Mouse (Mus musculus): Measurements from ENCODE around the gene Mmp15. TPM values are rescaled to one million over a fixed set of nuclear protein-coding genes. Genes with fewer than 3 reads are reported as not detected.
A peak's percentile ranks its signal among the peaks of the same experiment; 100 is the strongest.

Gene Mmp15
- polyA plus RNA-seq, 1 experiment, result 17.1 TPM

DNA sequence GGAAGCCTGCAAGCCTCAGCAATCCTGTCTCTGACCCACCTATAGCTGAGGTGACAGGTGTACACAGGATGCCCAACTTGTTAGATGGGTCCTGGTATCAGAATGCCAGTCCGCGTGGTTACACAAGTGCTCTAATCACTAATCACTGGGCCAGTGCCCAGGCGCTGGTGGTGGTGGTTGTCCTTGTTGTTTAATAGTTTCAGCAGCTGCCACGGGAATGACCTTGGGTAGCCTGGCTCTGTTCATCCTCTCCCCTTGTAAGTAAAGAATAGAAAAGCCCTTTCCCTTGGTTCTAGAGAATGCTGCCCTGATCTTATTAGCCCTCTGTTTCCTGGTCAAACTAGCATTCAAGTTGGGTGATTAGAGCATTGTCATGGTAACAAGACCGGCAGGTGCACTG is 10.3 kb upstream of the Mmp15 start:
- DNase-seq (ENCODE audit: low spot score), result no peak

DNA sequence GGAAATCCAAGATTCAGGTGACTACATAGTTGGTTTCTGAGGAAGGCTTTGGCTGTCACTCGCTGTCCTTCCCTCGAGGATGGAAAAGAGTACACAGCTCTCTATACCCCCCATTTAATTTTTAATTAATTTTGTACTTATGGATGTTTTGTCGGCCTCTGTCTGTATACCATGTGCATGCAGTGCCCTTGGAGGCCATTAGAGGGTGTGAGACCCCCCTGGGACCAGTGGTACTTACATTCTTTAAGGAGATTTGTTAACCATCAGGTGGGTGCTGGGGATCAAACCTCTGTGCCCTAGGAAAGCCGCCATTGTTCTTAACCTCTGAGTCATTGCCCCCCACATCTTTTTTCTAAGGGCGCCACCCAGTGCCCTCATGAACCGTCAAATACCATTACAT is 7.4 kb upstream of the Mmp15 start:
- no peak for DNase-seq (ENCODE audit: low spot score)

DNA sequence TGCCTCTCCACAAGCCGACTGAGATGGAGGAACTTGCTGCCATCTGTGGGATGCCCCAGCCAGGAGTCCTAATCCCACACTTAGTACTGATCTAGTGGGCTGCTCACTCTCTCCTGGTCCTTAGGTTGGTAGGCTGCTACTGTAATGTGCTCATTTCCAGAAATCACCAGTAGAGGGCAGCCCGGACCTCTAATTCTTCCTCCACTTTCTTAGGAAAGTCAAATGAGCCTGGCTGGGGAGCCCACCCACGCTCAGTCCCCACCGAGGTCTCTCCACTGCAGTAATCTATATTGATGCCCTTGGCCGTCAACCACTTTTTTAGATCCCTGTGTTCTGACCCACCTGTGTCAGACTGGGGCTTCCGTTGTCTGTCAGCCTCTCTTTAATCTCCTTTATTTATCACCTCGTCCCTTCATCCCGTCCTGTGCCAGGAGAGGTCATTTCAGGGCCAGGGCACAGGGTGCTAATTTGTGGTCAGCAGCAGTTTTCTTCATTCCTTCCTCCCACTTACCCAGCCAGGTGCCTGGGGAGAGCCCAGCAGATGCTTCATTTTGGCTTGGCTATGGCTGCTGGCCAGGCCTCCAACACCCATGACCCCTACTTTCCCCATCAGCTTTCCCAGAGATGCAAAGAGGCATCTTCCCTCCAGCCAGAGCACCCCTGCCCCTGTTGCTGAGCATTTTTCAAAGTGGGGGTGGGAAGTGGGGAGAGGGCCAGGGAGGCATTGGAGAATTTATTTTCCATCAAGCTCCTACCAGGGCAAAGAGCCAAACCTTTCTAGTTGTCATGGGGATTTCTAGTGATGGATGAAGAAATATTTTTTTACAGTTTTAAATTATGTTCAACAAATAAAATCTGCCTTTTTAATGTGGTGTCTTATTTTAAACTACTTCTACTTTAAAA is 5.2 kb upstream of the Mmp15 start:
- no peak for DNase-seq (ENCODE audit: low spot score)

GRCm38 (mm10) chr8:95348356-95348755 is 3.7 kb upstream of the Mmp15 start:
- no peak for DNase-seq (ENCODE audit: low spot score)

DNA sequence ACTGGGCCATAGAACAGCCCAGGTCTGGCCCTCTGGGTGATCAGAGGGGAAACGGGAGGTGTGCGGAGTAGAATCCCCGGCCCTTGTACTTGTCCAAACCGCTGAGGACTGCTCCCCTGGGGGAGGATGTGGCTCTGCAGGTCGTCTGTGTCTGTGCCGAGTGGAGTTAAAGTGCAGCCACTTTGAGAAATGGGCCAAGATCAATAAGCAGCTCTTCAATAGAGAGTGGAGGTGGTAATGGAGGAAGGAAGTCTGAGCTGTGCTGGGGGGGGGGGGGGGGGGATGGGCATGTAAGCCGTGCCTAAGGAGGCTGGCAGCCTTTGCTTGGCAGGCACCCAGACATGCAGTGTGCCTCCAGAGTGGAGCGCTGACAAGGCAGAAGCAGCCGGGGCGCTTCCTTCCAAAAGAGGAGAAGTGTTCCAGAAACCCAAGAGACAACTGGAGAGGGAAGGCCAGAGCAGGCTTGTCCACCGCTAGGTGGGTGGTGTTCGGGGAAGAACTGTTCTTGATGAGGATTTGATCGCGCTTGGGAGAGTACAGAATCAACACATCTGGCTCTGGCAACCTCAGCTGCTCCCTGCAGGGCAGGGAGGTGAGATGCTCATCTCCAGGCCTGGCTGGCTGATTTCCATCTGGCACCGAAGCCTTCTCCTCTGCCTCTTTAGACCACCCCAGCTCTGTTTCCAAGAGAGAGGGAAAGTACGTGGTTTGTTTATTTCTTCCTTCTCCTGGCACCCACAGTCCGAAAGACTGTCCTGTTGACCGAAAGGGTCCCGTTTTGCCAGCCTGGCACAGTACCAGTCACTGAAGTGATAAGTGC is 3.0 kb upstream of the Mmp15 start:
- no peak for DNase-seq (ENCODE audit: low spot score)

DNA sequence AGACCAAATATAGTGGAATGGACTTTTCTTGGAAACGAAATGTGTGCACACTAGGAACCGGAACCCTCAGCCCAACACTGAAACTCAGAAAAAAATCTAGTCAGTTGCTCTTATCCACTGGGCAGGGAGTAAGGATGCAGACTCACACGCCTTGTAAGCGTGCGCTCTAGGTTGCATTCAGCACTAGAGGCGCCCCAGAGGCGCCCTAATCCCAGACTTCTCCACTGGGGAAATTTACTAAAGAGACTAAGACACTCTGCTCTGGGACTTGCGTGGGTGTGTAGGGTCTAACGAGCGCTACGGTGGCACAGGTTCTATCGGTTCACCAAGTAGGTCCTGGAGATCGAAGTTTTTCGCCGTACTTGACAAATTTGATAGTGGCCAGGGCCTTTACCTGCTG is 607 bp upstream of the Mmp15 start:
- DNase-seq (ENCODE audit: low spot score), result no peak

GRCm38 (mm10) chr8:95352871-95353866 is 1.1 kb downstream of the Mmp15 start:
- DNase-seq (ENCODE audit: low spot score), result peak; percentile 49

DNA sequence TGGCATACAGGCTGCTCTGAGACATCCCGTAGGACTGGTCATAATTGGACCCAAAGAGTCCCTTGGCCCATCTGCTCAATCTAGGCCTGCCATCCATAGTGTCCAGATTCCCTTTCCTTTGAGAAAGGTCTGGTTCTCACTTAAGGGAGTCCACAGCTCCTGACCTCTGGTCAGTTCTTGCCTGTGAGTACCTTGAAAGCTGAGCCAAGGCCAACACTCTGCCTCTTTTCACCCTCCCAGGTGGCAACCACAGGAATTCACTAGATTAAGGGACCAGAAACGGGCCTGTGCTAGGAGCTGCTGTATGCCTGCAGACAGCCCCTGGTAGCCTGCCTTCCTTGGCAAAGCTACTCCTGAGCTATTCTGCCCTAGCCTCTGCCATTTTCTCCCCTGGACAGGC is 2.5 kb downstream of the Mmp15 start:
- DNase-seq (ENCODE audit: low spot score), result no peak

- peak; percentile 34 for DNase-seq (ENCODE audit: low spot score)
These were observed 6.7 kb downstream of the Mmp15 start for GRCm38 (mm10) chr8:95358550-95359411.

DNA sequence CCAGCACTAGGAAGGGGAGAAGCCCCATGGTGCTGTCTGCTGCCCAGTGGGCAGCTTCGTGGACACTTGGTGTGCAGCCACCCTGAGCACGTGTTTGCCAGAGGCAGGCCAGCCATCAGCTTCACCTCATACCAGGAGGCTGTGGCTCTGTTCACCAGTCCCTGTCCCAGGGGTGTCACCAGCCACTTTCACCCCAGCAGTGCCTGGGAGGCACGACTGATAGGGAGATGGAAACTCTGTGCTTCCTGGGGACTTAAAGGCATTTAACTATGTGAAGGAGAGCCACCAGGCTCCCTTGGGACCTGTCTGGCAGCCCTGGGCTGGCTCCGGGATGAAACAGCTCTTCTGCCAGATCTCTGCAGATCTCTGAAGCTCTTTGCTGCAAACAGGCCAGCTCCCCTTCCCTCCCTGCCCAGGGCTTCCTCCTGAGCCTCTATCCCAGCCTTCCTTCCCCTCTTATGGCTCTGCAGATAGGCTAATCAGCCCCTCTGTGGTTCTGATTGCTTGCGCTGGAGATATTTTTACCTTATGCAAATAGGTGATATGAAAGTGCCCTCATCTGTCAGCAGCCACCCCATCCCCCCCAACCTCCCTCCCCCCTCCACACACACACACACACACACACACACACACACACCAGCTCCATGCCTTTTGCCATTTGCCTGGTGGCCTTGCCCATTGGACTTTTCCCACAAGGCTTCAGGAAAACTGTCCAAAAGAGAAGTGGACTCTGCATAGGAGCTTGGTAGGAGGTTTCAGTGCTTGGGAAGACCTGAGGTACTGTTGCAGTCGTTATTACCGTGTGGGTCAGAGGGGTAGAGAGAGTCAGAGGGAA is 8.3 kb downstream of the Mmp15 start:
- DNase-seq (ENCODE audit: low spot score), result peak; percentile 25

GRCm38 (mm10) chr8:95361016-95361341 is 8.9 kb downstream of the Mmp15 start:
- no peak for DNase-seq (ENCODE audit: low spot score)

- DNase-seq (ENCODE audit: low spot score), result peak; percentile 16
These were observed 10.2 kb downstream of the Mmp15 start for GRCm38 (mm10) chr8:95362272-95362671.

- DNase-seq (ENCODE audit: low spot score), result no peak
These were observed 11.8 kb downstream of the Mmp15 start for GRCm38 (mm10) chr8:95363849-95364248.

DNA sequence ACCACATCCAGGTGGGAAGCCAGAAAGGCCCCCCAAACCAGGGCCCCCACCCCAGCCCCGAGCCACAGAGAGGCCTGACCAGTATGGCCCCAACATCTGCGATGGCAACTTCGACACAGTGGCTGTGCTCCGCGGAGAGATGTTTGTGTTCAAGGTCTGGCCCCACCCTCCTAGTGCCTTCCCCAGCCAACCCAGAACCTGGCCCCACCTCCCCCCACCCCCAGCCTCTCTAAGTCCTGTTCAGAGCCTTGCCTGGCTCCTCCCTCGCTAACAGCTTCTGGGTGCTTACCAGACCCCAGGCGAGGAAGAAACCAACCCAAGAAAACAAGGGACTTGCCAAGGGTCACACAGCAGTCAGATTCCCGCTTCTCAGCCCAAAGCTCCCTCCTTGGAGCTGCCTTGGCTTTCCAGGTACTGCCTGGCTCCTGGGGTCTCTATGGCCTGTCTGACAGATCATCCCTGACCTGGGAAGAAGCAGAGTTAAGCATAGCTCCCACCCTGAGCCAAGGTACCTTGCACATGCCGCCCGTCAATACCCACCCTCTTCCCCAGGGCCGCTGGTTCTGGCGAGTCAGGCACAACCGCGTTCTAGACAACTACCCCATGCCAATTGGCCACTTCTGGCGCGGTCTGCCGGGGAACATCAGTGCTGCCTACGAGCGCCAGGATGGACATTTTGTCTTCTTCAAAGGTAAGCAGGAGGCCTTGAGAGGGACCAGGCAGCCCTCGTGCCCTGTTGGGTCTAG is 17.7 kb downstream of the Mmp15 start:
- DNase-seq (ENCODE audit: low spot score), result peak; percentile 17

- peak; percentile 28 for DNase-seq (ENCODE audit: low spot score)
These were observed 21.4 kb downstream of the Mmp15 start for GRCm38 (mm10) chr8:95373389-95374002.

GRCm38 (mm10) chr8:95374429-95374828 is 22.4 kb downstream of the Mmp15 start:
- no peak for DNase-seq (ENCODE audit: low spot score)

DNA sequence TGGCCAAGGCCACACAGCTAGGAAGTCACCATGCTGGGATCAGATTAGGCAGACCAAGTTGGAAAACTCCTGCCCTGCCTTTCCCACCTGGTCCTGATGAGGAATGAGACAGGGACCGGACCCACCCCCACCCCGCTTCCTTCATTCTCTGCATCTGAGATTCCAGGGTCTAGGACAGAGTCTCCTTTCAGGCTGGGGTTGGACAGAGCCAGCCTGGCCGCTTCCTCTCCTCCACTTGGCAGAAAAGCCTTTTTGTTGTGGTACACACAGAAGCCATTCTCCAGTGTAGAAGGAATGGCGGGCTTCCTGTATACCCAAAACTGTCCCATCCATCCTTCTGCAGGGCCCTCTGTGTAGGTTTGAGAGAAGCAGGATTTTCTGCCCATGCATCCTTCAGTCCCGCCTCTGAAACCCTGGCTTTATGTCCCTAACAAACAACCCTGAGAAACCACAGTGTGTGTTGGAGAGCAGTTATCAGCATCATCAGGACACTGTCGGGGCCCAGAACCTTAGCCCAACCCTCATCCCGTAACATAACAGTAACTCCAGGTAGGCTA is 23.4 kb downstream of the Mmp15 start:
- no peak for DNase-seq (ENCODE audit: low spot score)

DNA sequence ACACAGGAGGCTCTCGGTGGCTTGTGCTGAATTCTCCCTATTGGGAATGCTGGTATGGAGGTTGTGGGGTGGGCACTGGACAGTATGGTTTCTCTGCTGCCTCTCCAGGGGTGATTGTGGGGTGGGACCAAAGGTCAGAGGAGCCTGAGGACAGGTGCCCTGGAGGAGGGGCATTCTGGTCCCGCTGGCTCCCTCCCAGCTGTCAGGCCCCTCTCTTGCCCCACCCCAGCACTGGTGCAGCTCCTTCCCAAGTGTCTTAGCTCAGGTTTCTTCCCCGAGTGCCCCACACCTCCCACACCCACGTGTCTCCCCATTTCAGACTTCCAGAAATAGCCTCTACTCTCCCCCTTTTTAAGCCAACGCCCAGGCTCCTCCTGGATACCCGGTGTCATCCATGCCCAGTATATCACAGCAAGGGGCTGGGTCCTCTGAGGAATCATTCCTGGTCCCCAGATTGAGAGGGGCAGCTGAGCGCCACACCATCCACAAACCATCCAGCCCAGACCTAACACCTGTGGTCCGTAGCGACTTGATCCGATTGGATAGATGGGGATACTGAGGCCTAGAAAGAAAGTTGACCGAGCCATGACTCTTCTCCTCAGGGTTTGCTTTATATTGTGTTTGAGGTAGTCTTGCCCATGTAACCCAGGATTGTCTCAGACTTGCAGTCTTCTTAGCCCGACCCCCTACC is 24.4 kb downstream of the Mmp15 start:
- DNase-seq (ENCODE audit: low spot score), result no peak

Data from urinary bladder, adult 2 months (tissue).